In the genomic region with DNA sequence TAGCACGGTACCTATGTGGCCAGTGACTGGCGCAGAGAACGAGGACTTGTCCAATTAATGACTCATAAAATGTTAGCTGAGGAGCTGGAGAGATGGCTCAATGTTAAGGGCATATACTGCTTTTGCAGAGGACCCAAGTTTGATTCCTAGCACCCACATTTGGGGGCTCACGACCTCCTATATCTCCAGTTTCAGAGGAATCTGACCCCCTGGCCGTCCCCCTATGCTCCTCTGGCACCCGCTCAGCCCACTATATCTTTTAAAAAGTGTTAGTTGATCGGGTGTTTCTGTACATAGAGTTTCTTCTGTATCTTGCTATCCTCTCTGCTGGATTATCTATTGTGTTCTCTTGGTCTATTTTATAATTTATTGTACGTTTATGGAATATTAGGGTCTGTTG, we compare ENCODE assay signal across 19 mouse cellular contexts. TPM values are rescaled to one million over a fixed set of nuclear protein-coding genes. Genes with fewer than 3 reads are reported as not detected.
DNase-seq lines count a peak whose midpoint lies in the region; ATAC-seq lines count a peak whose summit lies in the region.
"Had no signal": no experiment of that assay in that cellular context is flagged by ENCODE, and none has a peak within 500 bp of the region (broad histone marks: within the 10 kb centered on the region; RNA-seq: fewer than 3 reads in every experiment).

No protein-coding gene starts in this region.

- H3K27me3 ChIP-seq in heart, embryonic 15.5 days, result no peaks in the 10 kb centered on the region
- no peaks in the 10 kb centered on the region for H3K27me3 ChIP-seq in heart, embryonic 10.5 days (ENCODE audit: insufficient read depth, poor library complexity, severe bottlenecking)
- no peaks in the 10 kb centered on the region for H3K27me3 ChIP-seq in neural tube, embryonic 15.5 days (replicated peaks)
- H3K27me3 ChIP-seq in midbrain, embryonic 10.5 days (ENCODE audit: low read depth, poor library complexity, severe bottlenecking), result no peaks in the 10 kb centered on the region
- H3K27me3 ChIP-seq: CH12.LX; embryonic facial prominence, embryonic 13.5 days; heart, embryonic 12.5 days; hindbrain, embryonic 12.5 days had no signal

- WGBS in heart, embryonic 15.5 days, result 84% methylated on average over 8 of the region's 8 CpGs
- WGBS in heart, embryonic 10.5 days, result 92% methylated on average over 8 of the region's 8 CpGs
- WGBS in neural tube, embryonic 15.5 days, result 92% methylated on average over 8 of the region's 8 CpGs
- 87% methylated on average over 8 of the region's 8 CpGs for WGBS in midbrain, embryonic 10.5 days

- DNase-seq in cerebellum, adult 9-10 months, result peak; percentile 34
- no peak for DNase-seq in cerebellum, postnatal 36 days
- no peak for DNase-seq in heart, embryonic 10.5 days (ENCODE audit: low spot score)
- no peak for DNase-seq in neural tube, embryonic 10.5 days (ENCODE audit: extremely low spot score, low spot score)
- DNase-seq in midbrain, embryonic 10.5 days (ENCODE audit: low spot score), result no peak
- DNase-seq: adrenal gland, adult 2 months; adrenal gland, postnatal 25 days; forebrain, postnatal 0 days; gastrocnemius, postnatal 36 days; heart, postnatal 36 days; kidney, adult 11 months had no signal

- no peak overlapping the region for H3K4me2 ChIP-seq in heart, embryonic 15.5 days
- 0 out of 2 replicates have a peak overlapping the region, but pooled peaks have one; percentile 83 for H3K4me2 ChIP-seq in neural tube, embryonic 15.5 days

- ATAC-seq in heart, embryonic 15.5 days (replicated peaks; ENCODE audit: insufficient number of reproducible peaks, insufficient read depth, low FRiP score, low read depth), result no peak
- no peak for ATAC-seq in neural tube, embryonic 15.5 days (ENCODE audit: low FRiP score)
- ATAC-seq: forebrain, embryonic 13.5 days; forebrain, postnatal 0 days; hindbrain, postnatal 0 days had no signal

- H3K4me1 ChIP-seq in heart, embryonic 15.5 days (replicated peaks), result peaks cover 12% of the 10 kb centered on the region
- H3K4me1 ChIP-seq in heart, embryonic 10.5 days, result peaks cover 8% of the 10 kb centered on the region; the same call in 1 of the 2 replicates
- peaks cover 21% of the 10 kb centered on the region for H3K4me1 ChIP-seq in neural tube, embryonic 15.5 days
- H3K4me1 ChIP-seq in midbrain, embryonic 10.5 days, result peaks cover 25% of the 10 kb centered on the region

- no peaks in the 10 kb centered on the region for H3K9me3 ChIP-seq in heart, embryonic 15.5 days (replicated peaks)
- no peaks in the 10 kb centered on the region for H3K9me3 ChIP-seq in heart, embryonic 10.5 days
- H3K9me3 ChIP-seq in neural tube, embryonic 15.5 days (replicated peaks), result no peaks in the 10 kb centered on the region
- no peaks in the 10 kb centered on the region for H3K9me3 ChIP-seq in midbrain, embryonic 10.5 days (replicated peaks)
- H3K9me3 ChIP-seq: embryonic facial prominence, embryonic 13.5 days; forebrain, embryonic 13.5 days; heart, embryonic 12.5 days; hindbrain, embryonic 12.5 days had no signal

- H3K9ac ChIP-seq in heart, embryonic 15.5 days, result no peak overlapping the region
- no peak overlapping the region for H3K9ac ChIP-seq in neural tube, embryonic 15.5 days (replicated peaks)

- H3K4me3 ChIP-seq in heart, embryonic 15.5 days, result peak overlapping the region; percentile 97; the same call in 1 of the 2 replicates
- no peak overlapping the region for H3K4me3 ChIP-seq in heart, embryonic 10.5 days
- H3K4me3 ChIP-seq in neural tube, embryonic 15.5 days (replicated peaks), result no peak overlapping the region
- H3K4me3 ChIP-seq in midbrain, embryonic 10.5 days, result no peak overlapping the region

- no peaks in the 10 kb centered on the region for H3K36me3 ChIP-seq in heart, embryonic 15.5 days
- H3K36me3 ChIP-seq in heart, embryonic 10.5 days, result no peaks in the 10 kb centered on the region
- no peaks in the 10 kb centered on the region for H3K36me3 ChIP-seq in neural tube, embryonic 15.5 days
- H3K36me3 ChIP-seq in midbrain, embryonic 10.5 days, result no peaks in the 10 kb centered on the region
- H3K36me3 ChIP-seq: embryonic facial prominence, embryonic 13.5 days; heart, embryonic 12.5 days; hindbrain, embryonic 12.5 days had no signal

- no peak overlapping the region for H3K27ac ChIP-seq in heart, embryonic 15.5 days
- H3K27ac ChIP-seq in heart, embryonic 10.5 days, result no peak overlapping the region
- no peak overlapping the region for H3K27ac ChIP-seq in neural tube, embryonic 15.5 days (replicated peaks)
- no peak overlapping the region for H3K27ac ChIP-seq in midbrain, embryonic 10.5 days (replicated peaks)
- H3K27ac ChIP-seq: embryonic facial prominence, embryonic 13.5 days; forebrain, embryonic 13.5 days; hindbrain, embryonic 12.5 days had no signal

RNA-seq across cellular contexts. Expression of a gene that starts 1.3 kb away (rescaled TPM):
- 56.0 and 76.9 TPM in 2 replicates for polyA plus RNA-seq in heart, embryonic 15.5 days (2015; fragmentation: Nextera tagmentation; extraction: Ambion mirVana)
- 92.2 and 111 TPM in 2 replicates for polyA plus RNA-seq in heart, embryonic 10.5 days (2016; fragmentation: Nextera tagmentation; extraction: Ambion mirVana)
- 397 and 446 TPM in 2 replicates for polyA plus RNA-seq in neural tube, embryonic 15.5 days (2015; fragmentation: Nextera tagmentation; extraction: Ambion mirVana)
- 295 and 381 TPM in 2 replicates for polyA plus RNA-seq in midbrain, embryonic 10.5 days (2016; fragmentation: Nextera tagmentation; extraction: Ambion mirVana)

RNA-seq across cellular contexts. Expression of a gene that starts 1.5 kb away (rescaled TPM):
- 5.0 and 6.8 TPM in 2 replicates for polyA plus RNA-seq in heart, embryonic 15.5 days (2015; fragmentation: Nextera tagmentation; extraction: Ambion mirVana)
- 8.4 and 9.5 TPM in 2 replicates for polyA plus RNA-seq in heart, embryonic 10.5 days (2016; fragmentation: Nextera tagmentation; extraction: Ambion mirVana)
- polyA plus RNA-seq in neural tube, embryonic 15.5 days (2015; fragmentation: Nextera tagmentation; extraction: Ambion mirVana), result 9.5 and 9.6 TPM in 2 replicates
- 10.5 and 13.7 TPM in 2 replicates for polyA plus RNA-seq in midbrain, embryonic 10.5 days (2016; fragmentation: Nextera tagmentation; extraction: Ambion mirVana)
